30 mouse cellular contexts compared by ENCODE assay signal in genomic region chr4:88909600-88910534, GRCm38 (mm10). TPM values are rescaled to one million over a fixed set of nuclear protein-coding genes. Genes with fewer than 3 reads are reported as not detected.
DNase-seq lines count a peak whose midpoint lies in the region; ATAC-seq and TF ChIP-seq lines count a peak whose summit lies in the region.
"Had no signal": no experiment of that assay in that cellular context is flagged by ENCODE, and none has a peak within 500 bp of the region (broad histone marks: within the 10 kb centered on the region; RNA-seq: fewer than 3 reads in every experiment).

No protein-coding gene starts in this region.

- peak; percentile 50 for ATAC-seq in intestine, embryonic 16.5 days
- ATAC-seq in stomach, postnatal 0 days (ENCODE audit: low FRiP score, low TSS enrichment) = peak; percentile 31; the same call in 1 of the 2 replicates
- ATAC-seq: activated CD4-positive, CD25-positive, alpha-beta regulatory T cell, adult 4 months; forebrain, embryonic 14.5 days; Patski had no signal

- no peaks in the 10 kb centered on the region for H3K9me3 ChIP-seq in CH12.LX (replicated peaks; ENCODE audit: low read length)
- H3K9me3 ChIP-seq in intestine, embryonic 16.5 days (ENCODE audit: control insufficient read depth, low read length) = no peaks in the 10 kb centered on the region
- H3K9me3 ChIP-seq in stomach, postnatal 0 days (ENCODE audit: control insufficient read depth, low read length) = no peaks in the 10 kb centered on the region
- H3K9me3 ChIP-seq: embryonic facial prominence, embryonic 15.5 days; forebrain, embryonic 10.5 days; heart, embryonic 12.5 days; hindbrain, embryonic 10.5 days; hindbrain, embryonic 15.5 days had no signal

- no peak overlapping the region for H3K4me2 ChIP-seq in CH12.LX (ENCODE audit: insufficient read depth, low read depth, poor library complexity, severe bottlenecking)
- H3K4me2 ChIP-seq in intestine, embryonic 16.5 days (ENCODE audit: low read depth, low read length) = no peak overlapping the region
- no peak overlapping the region for H3K4me2 ChIP-seq in stomach, postnatal 0 days (replicated peaks; ENCODE audit: low read depth)
- H3K4me2 ChIP-seq: embryonic facial prominence, embryonic 15.5 days; heart, embryonic 12.5 days; hindbrain, embryonic 15.5 days had no signal

- H3K4me1 ChIP-seq in CH12.LX (ENCODE audit: control insufficient read depth in 1 of 2, insufficient read depth in 2 of 2) = 0 out of 4 replicates have a peak, but pooled peaks cover 0 to 3% of the 10 kb centered on the region in 2 experiments
- peaks cover 9% of the 10 kb centered on the region; the same call in 1 of the 2 replicates for H3K4me1 ChIP-seq in intestine, embryonic 16.5 days (ENCODE audit: control insufficient read depth, insufficient read depth, low read length)
- H3K4me1 ChIP-seq in stomach, postnatal 0 days (replicated peaks; ENCODE audit: control insufficient read depth, insufficient read depth) = no peaks in the 10 kb centered on the region
- H3K4me1 ChIP-seq: embryonic facial prominence, embryonic 15.5 days; forebrain, embryonic 10.5 days; heart, embryonic 12.5 days; hindbrain, embryonic 15.5 days had no signal

- no peak for TF ChIP-seq EP300 in CH12.LX (IDR thresholded peaks at IDR 0.05; ENCODE audit: low read length)
- TF ChIP-seq EP300 in stomach, postnatal 0 days (optimal IDR thresholded peaks at IDR 0.05) = no peak

- H3K36me3 ChIP-seq in CH12.LX (replicated peaks in 1 of 2; ENCODE audit: control insufficient read depth in 1 of 2, insufficient read depth in 1 of 2, low read length in 1 of 2) = peaks cover 32 to 54% of the 10 kb centered on the region in 2 experiments
- no peaks in the 10 kb centered on the region for H3K36me3 ChIP-seq in intestine, embryonic 16.5 days (ENCODE audit: control insufficient read depth, insufficient read depth, low read length)
- H3K36me3 ChIP-seq in stomach, postnatal 0 days (ENCODE audit: control insufficient read depth, insufficient read depth, low read length) = no peaks in the 10 kb centered on the region
- H3K36me3 ChIP-seq: embryonic facial prominence, embryonic 15.5 days; forebrain, embryonic 10.5 days; heart, embryonic 12.5 days; hindbrain, embryonic 10.5 days; hindbrain, embryonic 15.5 days had no signal

- TF ChIP-seq RAD21 in CH12.LX (IDR thresholded peaks at IDR 0.05; ENCODE audit: low read depth, low read length) = no peak

- no peak for TF ChIP-seq POLR2A in CH12.LX (IDR thresholded peaks at IDR 0.05; ENCODE audit: low read depth, low read length)

- dilution Hi-C loops in CH12.LX (cut with MboI; ENCODE audit: extremely low pct_ligation_motif_present, extremely low pct_unique_long_range_greater_than_20kb, low sequenced_read_pairs) = no loop called here

- H3K4me3 ChIP-seq in CH12.LX (replicated peaks in 1 of 3; ENCODE audit: low read depth in 2 of 3, low read length in 2 of 3, poor library complexity in 1 of 3) = no peak overlapping the region
- no peak overlapping the region for H3K4me3 ChIP-seq in intestine, embryonic 16.5 days (ENCODE audit: low read length)
- no peak overlapping the region for H3K4me3 ChIP-seq in stomach, postnatal 0 days (ENCODE audit: low read depth, low read length)
- H3K4me3 ChIP-seq: embryonic facial prominence, embryonic 15.5 days; erythroblast, embryonic 14.5 days; forebrain, embryonic 10.5 days; heart, adult 2 months; heart, embryonic 12.5 days; hindbrain, embryonic 10.5 days; hindbrain, embryonic 15.5 days had no signal

- H3K27ac ChIP-seq in CH12.LX (ENCODE audit: insufficient read depth, low read depth) = no peak overlapping the region
- H3K27ac ChIP-seq in intestine, embryonic 16.5 days (ENCODE audit: low read length) = peak overlapping the region; percentile 59
- H3K27ac ChIP-seq in stomach, postnatal 0 days (replicated peaks) = no peak overlapping the region
- H3K27ac ChIP-seq: embryonic facial prominence, embryonic 15.5 days; forebrain, embryonic 10.5 days; heart, adult 2 months; hindbrain, embryonic 10.5 days; hindbrain, embryonic 15.5 days had no signal

- no peak for TF ChIP-seq CTCF in CH12.LX (conservative IDR thresholded peaks at IDR 0.05 in 1 of 2, IDR thresholded peaks at IDR 0.05 in 1 of 2; ENCODE audit: low read depth in 2 of 2, low read length in 2 of 2)
- TF ChIP-seq CTCF in stomach, postnatal 0 days (IDR thresholded peaks at IDR 0.05; ENCODE audit: low read depth) = no peak

- peaks cover 7% of the 10 kb centered on the region for H3K79me2 ChIP-seq in CH12.LX (replicated peaks; ENCODE audit: control insufficient read depth, extremely low read depth, insufficient read depth, poor library complexity, severe bottlenecking)

- in situ Hi-C loops in CH12.LX (cut with MboI; ENCODE audit: low pct_ligation_motif_present, low pct_unique_long_range_greater_than_20kb, low sequenced_read_pairs) = no loop called here

- no peak overlapping the region for H3K9ac ChIP-seq in CH12.LX (ENCODE audit: insufficient read depth, low read depth)
- H3K9ac ChIP-seq in intestine, embryonic 16.5 days (ENCODE audit: low read depth, low read length) = no peak overlapping the region
- H3K9ac ChIP-seq in stomach, postnatal 0 days (ENCODE audit: low read length) = no peak overlapping the region
- H3K9ac ChIP-seq: embryonic facial prominence, embryonic 15.5 days; heart, embryonic 12.5 days; hindbrain, embryonic 15.5 days had no signal

- no peaks in the 10 kb centered on the region for H3K27me3 ChIP-seq in CH12.LX (replicated peaks)
- no peaks in the 10 kb centered on the region for H3K27me3 ChIP-seq in intestine, embryonic 16.5 days (replicated peaks; ENCODE audit: control insufficient read depth, insufficient read depth, low read length)
- H3K27me3 ChIP-seq in stomach, postnatal 0 days (ENCODE audit: control insufficient read depth, insufficient read depth, low read length) = no peaks in the 10 kb centered on the region
- H3K27me3 ChIP-seq: embryonic facial prominence, embryonic 15.5 days; heart, embryonic 12.5 days; hindbrain, embryonic 15.5 days; Patski had no signal

- peak; percentile 12 for DNase-seq in lung, postnatal 25 days (ENCODE audit: low spot score)
- DNase-seq in lung, postnatal 14 days = no peak
- DNase-seq in CH12.LX (ENCODE audit: extremely low read depth) = no peak
- no peak for DNase-seq in stomach, postnatal 0 days (ENCODE audit: low spot score)
- DNase-seq in ovary, postnatal 10 days (ENCODE audit: low spot score) = no peak
- no peak for DNase-seq in testis, postnatal 10 days (ENCODE audit: low spot score)
- DNase-seq in urinary bladder, adult 2 months (ENCODE audit: low spot score) = no peak
- DNase-seq: adrenal gland, postnatal 36 days; B cell, adult 2 months; cerebellum, adult 2 months; cerebellum, postnatal 14 days; embryo, embryonic 11 days; gastrocnemius, postnatal 10 days; heart, adult 2 months had no signal

- WGBS in intestine, embryonic 16.5 days = 73% methylated on average over 10 of the region's 10 CpGs
- WGBS in stomach, postnatal 0 days = 75% methylated on average over 10 of the region's 10 CpGs

TF ChIP-seq in CH12.LX, 34 proteins besides CTCF, POLR2A, EP300 and RAD21:
- no peak for TF ChIP-seq KAT2A (IDR thresholded peaks at IDR 0.05; ENCODE audit: insufficient replicate concordance, low read length)
- TF ChIP-seq SMC3 (IDR thresholded peaks at IDR 0.05; ENCODE audit: low read depth, low read length) = no peak
- TF ChIP-seq USF1 (IDR thresholded peaks at IDR 0.05; ENCODE audit: low read depth, low read length) = no peak
- no peak for TF ChIP-seq E2F4 (IDR thresholded peaks at IDR 0.05; ENCODE audit: insufficient replicate concordance, low read depth, low read length)
- no peak for TF ChIP-seq MXI1 (IDR thresholded peaks at IDR 0.05; ENCODE audit: low read depth, low read length)
- TF ChIP-seq POLR2AphosphoS2 (IDR thresholded peaks at IDR 0.05; ENCODE audit: low read depth, low read length) = peak; percentile 41; the same call in 1 of the 2 replicates

RNA-seq across cellular contexts. Expression of gene Ifne, which starts 29.9 kb away (rescaled TPM):
- total RNA-seq in CH12.LX (2012; rRNA removed) (not detected in 2 replicates), CH12.LX (2014; rRNA removed) (not detected in 2 replicates)
- polyA plus RNA-seq in CH12.LX (2012; ENCODE audit: insufficient read length, low read depth) = not detected in 2 replicates
- not detected in 2 replicates for polyA plus RNA-seq in intestine, embryonic 16.5 days (2015; fragmentation: Nextera tagmentation; extraction: Ambion mirVana)
- polyA plus RNA-seq in stomach, postnatal 0 days (2015; fragmentation: Nextera tagmentation; extraction: Ambion mirVana) = 0.85 and 1.1 TPM in 2 replicates
- polyA plus RNA-seq in urinary bladder, adult 2 months (2012; rRNA removed) = 0.48 and 0.80 TPM in 2 replicates
- total RNA-seq: adrenal gland, adult 18-20 months; adrenal gland, postnatal 36 days; common myeloid progenitor, adult 5-6 weeks; gastrocnemius, postnatal 10 days; gastrocnemius, postnatal 4 days; heart, adult 2 months; heart, postnatal 25 days had no signal
- polyA plus RNA-seq: activated CD4-positive, CD25-positive, alpha-beta regulatory T cell, adult 4 months; cerebellum, adult 2 months; embryonic facial prominence, embryonic 11.5 days; embryonic facial prominence, embryonic 15.5 days; erythroblast, embryonic 14.5 days; forebrain, embryonic 10.5 days; forebrain, embryonic 14.5 days; heart, adult 2 months; heart, embryonic 12.5 days; heart, embryonic 16.5 days; hindbrain, embryonic 10.5 days; hindbrain, embryonic 15.5 days had no signal

RNA-seq across cellular contexts. Expression of gene Ifna1, which starts 60.0 kb away (rescaled TPM):
- total RNA-seq in CH12.LX (2012; rRNA removed) (not detected in 2 replicates), CH12.LX (2014; rRNA removed) (not detected in 2 replicates)
- not detected in 2 replicates for polyA plus RNA-seq in CH12.LX (2012; ENCODE audit: insufficient read length, low read depth)
- polyA plus RNA-seq in intestine, embryonic 16.5 days (2015; fragmentation: Nextera tagmentation; extraction: Ambion mirVana) = not detected in 2 replicates
- not detected in 2 replicates for polyA plus RNA-seq in stomach, postnatal 0 days (2015; fragmentation: Nextera tagmentation; extraction: Ambion mirVana)
- polyA plus RNA-seq in urinary bladder, adult 2 months (2012; rRNA removed) = not detected in 2 replicates
- total RNA-seq: adrenal gland, adult 18-20 months; adrenal gland, postnatal 36 days; common myeloid progenitor, adult 5-6 weeks; gastrocnemius, postnatal 10 days; gastrocnemius, postnatal 4 days; heart, adult 2 months; heart, postnatal 25 days had no signal
- polyA plus RNA-seq: activated CD4-positive, CD25-positive, alpha-beta regulatory T cell, adult 4 months; cerebellum, adult 2 months; embryonic facial prominence, embryonic 11.5 days; embryonic facial prominence, embryonic 15.5 days; erythroblast, embryonic 14.5 days; forebrain, embryonic 10.5 days; forebrain, embryonic 14.5 days; heart, adult 2 months; heart, embryonic 12.5 days; heart, embryonic 16.5 days; hindbrain, embryonic 10.5 days; hindbrain, embryonic 15.5 days; Patski had no signal
